Mouse (Mus musculus): ENCODE data around the gene Nufip1.

DNA sequence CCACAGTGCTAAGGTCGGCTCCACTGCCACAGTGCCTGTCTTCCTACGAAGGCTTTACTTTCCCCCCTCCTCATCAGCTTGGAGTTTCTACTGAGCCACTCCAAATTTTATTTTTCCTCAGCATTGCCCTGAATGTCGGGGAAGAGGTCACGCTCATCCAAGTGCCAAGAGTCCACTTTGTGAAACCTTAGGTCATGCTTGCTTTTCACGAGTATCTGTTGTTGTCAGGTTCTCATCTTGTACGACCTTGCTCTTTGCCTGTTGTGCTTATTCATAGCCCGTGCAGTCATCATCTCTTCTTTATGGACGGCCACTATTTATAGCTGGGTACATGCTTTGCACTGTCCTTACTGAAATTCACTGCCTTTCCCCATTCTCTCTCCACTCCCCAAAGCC, 12.0 kb downstream of the Nufip1 start:
- TF ChIP-seq POLR2A (IDR thresholded peaks at IDR 0.05; ENCODE audit: low read depth, low read length) (no peak), CTCF (IDR thresholded peaks at IDR 0.05; ENCODE audit: borderline replicate concordance, insufficient read depth, low read length) (no peak)

All from embryonic fibroblast, embryonic 13.5 days (primary cell).